ENCODE assay signal across 20 mouse cellular contexts in the genomic region with DNA sequence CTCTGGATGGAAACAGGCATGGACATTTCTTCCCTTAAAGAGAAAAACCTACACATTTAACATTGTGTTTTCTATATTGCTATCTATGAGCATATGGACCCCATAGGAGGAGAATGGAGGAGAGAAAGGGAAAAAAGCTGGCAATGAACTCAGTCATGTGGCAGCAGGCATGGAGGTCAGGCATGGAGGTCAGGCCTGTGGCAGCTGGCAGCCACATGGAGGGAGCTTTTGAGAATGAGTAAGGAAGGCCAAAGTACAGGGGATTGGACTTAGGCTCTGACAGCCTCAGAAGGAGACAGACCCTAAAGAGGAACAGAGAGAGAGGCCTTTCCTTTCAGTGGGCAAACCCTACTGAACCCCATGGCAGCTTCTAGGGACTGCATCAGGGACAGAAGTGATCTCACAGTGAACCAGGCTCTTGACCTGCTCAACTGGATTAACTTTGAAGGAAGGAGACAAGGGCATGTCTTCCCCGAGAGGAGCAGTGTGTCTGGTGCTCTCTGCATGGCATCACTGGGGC.
A peak's percentile ranks its signal among the peaks of the same experiment; 100 is the strongest.
DNase-seq lines count a peak whose midpoint lies in the region; ATAC-seq lines count a peak whose summit lies in the region.
"Had no signal": no experiment of that assay in that cellular context is flagged by ENCODE, and none has a peak within 500 bp of the region (broad histone marks: within the 10 kb centered on the region; RNA-seq: fewer than 3 reads in every experiment).

No protein-coding gene starts in this region.

- intact Hi-C loops in heart, postnatal 14 days (cut with DNase I) = no loop called here

- WGBS in forebrain, embryonic 10.5 days = 75% methylated on average over 1 of the region's 1 CpGs
- 73% methylated on average over 1 of the region's 1 CpGs for WGBS in forebrain, embryonic 11.5 days
- WGBS in midbrain, embryonic 11.5 days = 80% methylated on average over 1 of the region's 1 CpGs
- WGBS in midbrain, embryonic 15.5 days = 69% methylated on average over 1 of the region's 1 CpGs

- peaks cover 26% of the 10 kb centered on the region for H3K4me1 ChIP-seq in forebrain, embryonic 10.5 days
- no peaks in the 10 kb centered on the region for H3K4me1 ChIP-seq in forebrain, embryonic 11.5 days (replicated peaks; ENCODE audit: control insufficient read depth, insufficient read depth, low read length)
- H3K4me1 ChIP-seq in midbrain, embryonic 11.5 days (ENCODE audit: control insufficient read depth, insufficient read depth, low read length) = no peaks in the 10 kb centered on the region
- H3K4me1 ChIP-seq in midbrain, embryonic 15.5 days = 0 out of 2 replicates have a peak, but pooled peaks cover 3% of the 10 kb centered on the region
- H3K4me1 ChIP-seq: intestine, embryonic 15.5 days had no signal

- H3K27ac ChIP-seq in forebrain, embryonic 10.5 days = peak overlapping the region; percentile 12; the same call in 1 of the 2 replicates
- no peak overlapping the region for H3K27ac ChIP-seq in forebrain, embryonic 11.5 days (ENCODE audit: low read depth, low read length)
- no peak overlapping the region for H3K27ac ChIP-seq in midbrain, embryonic 11.5 days (ENCODE audit: low read depth, low read length)
- H3K27ac ChIP-seq in midbrain, embryonic 15.5 days = no peak overlapping the region
- H3K27ac ChIP-seq: forebrain, embryonic 15.5 days; intestine, embryonic 15.5 days; limb, embryonic 13.5 days; stomach, embryonic 15.5 days had no signal

- no peak overlapping the region for H3K4me3 ChIP-seq in forebrain, embryonic 10.5 days
- no peak overlapping the region for H3K4me3 ChIP-seq in forebrain, embryonic 11.5 days (ENCODE audit: low read depth, low read length)
- H3K4me3 ChIP-seq in midbrain, embryonic 11.5 days (ENCODE audit: low read depth, low read length) = no peak overlapping the region
- no peak overlapping the region for H3K4me3 ChIP-seq in midbrain, embryonic 15.5 days
- H3K4me3 ChIP-seq: forebrain, embryonic 15.5 days; heart, embryonic 12.5 days; intestine, embryonic 15.5 days; limb, embryonic 13.5 days; stomach, embryonic 15.5 days had no signal

- H3K9ac ChIP-seq in forebrain, embryonic 11.5 days (ENCODE audit: low read length) = no peak overlapping the region
- no peak overlapping the region for H3K9ac ChIP-seq in midbrain, embryonic 11.5 days (ENCODE audit: low read length)
- H3K9ac ChIP-seq in midbrain, embryonic 15.5 days = no peak overlapping the region
- H3K9ac ChIP-seq: forebrain, embryonic 15.5 days; heart, embryonic 12.5 days; intestine, embryonic 15.5 days; limb, embryonic 13.5 days; lung, embryonic 14.5 days; stomach, embryonic 15.5 days had no signal

- no peaks in the 10 kb centered on the region for H3K9me3 ChIP-seq in forebrain, embryonic 10.5 days
- H3K9me3 ChIP-seq in forebrain, embryonic 11.5 days (ENCODE audit: control insufficient read depth, low read length) = no peaks in the 10 kb centered on the region
- no peaks in the 10 kb centered on the region for H3K9me3 ChIP-seq in midbrain, embryonic 11.5 days (ENCODE audit: control insufficient read depth, low read length)
- H3K9me3 ChIP-seq in midbrain, embryonic 15.5 days = no peaks in the 10 kb centered on the region
- H3K9me3 ChIP-seq: forebrain, embryonic 15.5 days; heart, embryonic 12.5 days; intestine, embryonic 15.5 days; limb, embryonic 13.5 days; stomach, embryonic 15.5 days had no signal

- ATAC-seq in forebrain, embryonic 11.5 days (replicated peaks; ENCODE audit: low FRiP score) = no peak
- no peak for ATAC-seq in midbrain, embryonic 11.5 days (ENCODE audit: low FRiP score)
- ATAC-seq in midbrain, embryonic 15.5 days (replicated peaks) = no peak
- ATAC-seq in megakaryocyte progenitor cell, adult 5-6 weeks (replicated peaks; ENCODE audit: poor library complexity) = peak; percentile 30; the same call in 1 of the 2 replicates
- ATAC-seq: forebrain, embryonic 15.5 days; intestine, embryonic 15.5 days had no signal

- H3K27me3 ChIP-seq in forebrain, embryonic 10.5 days (ENCODE audit: poor library complexity, severe bottlenecking) = no peaks in the 10 kb centered on the region
- H3K27me3 ChIP-seq in forebrain, embryonic 11.5 days (ENCODE audit: control insufficient read depth, insufficient read depth, low read length) = no peaks in the 10 kb centered on the region
- no peaks in the 10 kb centered on the region for H3K27me3 ChIP-seq in midbrain, embryonic 11.5 days (ENCODE audit: control insufficient read depth, insufficient read depth, low read length)
- no peaks in the 10 kb centered on the region for H3K27me3 ChIP-seq in midbrain, embryonic 15.5 days (replicated peaks)
- H3K27me3 ChIP-seq: forebrain, embryonic 15.5 days; heart, embryonic 12.5 days; intestine, embryonic 15.5 days; limb, embryonic 13.5 days; stomach, embryonic 15.5 days had no signal

- H3K4me2 ChIP-seq in forebrain, embryonic 11.5 days (ENCODE audit: low read depth, low read length, severe bottlenecking) = no peak overlapping the region
- no peak overlapping the region for H3K4me2 ChIP-seq in midbrain, embryonic 11.5 days
- H3K4me2 ChIP-seq in midbrain, embryonic 15.5 days = no peak overlapping the region
- H3K4me2 ChIP-seq: forebrain, embryonic 15.5 days; heart, embryonic 12.5 days; intestine, embryonic 15.5 days; limb, embryonic 13.5 days; lung, embryonic 14.5 days; stomach, embryonic 15.5 days had no signal

- H3K36me3 ChIP-seq in forebrain, embryonic 10.5 days (replicated peaks) = no peaks in the 10 kb centered on the region
- no peaks in the 10 kb centered on the region for H3K36me3 ChIP-seq in forebrain, embryonic 11.5 days (ENCODE audit: control insufficient read depth, insufficient read depth, low read length)
- H3K36me3 ChIP-seq in midbrain, embryonic 11.5 days (ENCODE audit: control insufficient read depth, insufficient read depth, low read length) = no peaks in the 10 kb centered on the region
- no peaks in the 10 kb centered on the region for H3K36me3 ChIP-seq in midbrain, embryonic 15.5 days (replicated peaks)
- H3K36me3 ChIP-seq: forebrain, embryonic 15.5 days; heart, embryonic 12.5 days; intestine, embryonic 15.5 days; limb, embryonic 13.5 days; stomach, embryonic 15.5 days had no signal

- no peak for DNase-seq in forebrain, embryonic 10.5 days (ENCODE audit: extremely low spot score, low spot score)
- no peak for DNase-seq in forebrain, embryonic 11.5 days (ENCODE audit: low spot score)
- DNase-seq in midbrain, embryonic 11.5 days (ENCODE audit: low spot score, missing footprints) = peak; percentile 81
- DNase-seq in kidney, adult 8-10 months = peak; percentile 50 to 64
- DNase-seq in heart, postnatal 14 days = no peak
- DNase-seq in cerebellum, postnatal 14 days = no peak
- DNase-seq: adrenal gland, postnatal 10 days; cerebellum, postnatal 25 days; gastrocnemius, postnatal 25 days; layer of hippocampus, postnatal 36 days; lung, embryonic 14.5 days; right cerebral cortex, postnatal 4 days; thymus, postnatal 4 days had no signal

Comparison
In these comparisons a context has a peak if more than half of its experiments do, and no peak if none do; other contexts are left out.
1. DNase-seq: peak in midbrain, embryonic 11.5 days (single experiment) and kidney, adult 8-10 months (2 of 2); none in forebrain, embryonic 10.5 days (single experiment), forebrain, embryonic 11.5 days (single experiment), heart, postnatal 14 days (0 of 2) and cerebellum, postnatal 14 days (0 of 2).